Mouse (Mus musculus) spleen, postnatal 10 days (tissue): ENCODE results near the gene Tie1.

Experiments
- DNase-seq, 2 experiments: peaks; one replicate each; pipeline ENCODE4 v3.0.0; 2021 to 2022; ENCODE audit warnings: low spot score in 2 of 2

The Tie1 gene

GRCm38 (mm10) chr4:118476773-118477530 is 12.9 kb downstream of the Tie1 start:
- no peak for DNase-seq

DNA sequence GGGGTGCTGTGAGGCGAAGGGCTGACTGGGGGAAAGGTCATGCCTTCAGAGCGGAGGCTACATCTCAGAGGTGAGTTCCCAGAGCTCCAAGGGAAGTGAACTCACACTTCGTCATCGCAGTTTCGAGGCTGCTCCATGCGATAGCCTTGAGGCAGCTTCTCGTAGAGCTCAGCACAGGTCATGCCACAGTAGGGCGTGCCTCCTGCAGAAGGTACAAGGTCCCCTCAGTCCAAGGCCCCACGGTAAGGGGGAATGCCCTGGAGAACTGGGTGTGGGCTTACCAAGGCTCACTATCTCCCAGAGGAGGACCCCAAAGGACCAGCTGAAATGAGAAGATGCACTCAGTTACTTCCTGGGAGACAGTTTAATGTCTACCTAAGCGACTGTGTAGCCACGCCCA is 17.2 kb downstream of the Tie1 start:
- no peak for DNase-seq

DNA sequence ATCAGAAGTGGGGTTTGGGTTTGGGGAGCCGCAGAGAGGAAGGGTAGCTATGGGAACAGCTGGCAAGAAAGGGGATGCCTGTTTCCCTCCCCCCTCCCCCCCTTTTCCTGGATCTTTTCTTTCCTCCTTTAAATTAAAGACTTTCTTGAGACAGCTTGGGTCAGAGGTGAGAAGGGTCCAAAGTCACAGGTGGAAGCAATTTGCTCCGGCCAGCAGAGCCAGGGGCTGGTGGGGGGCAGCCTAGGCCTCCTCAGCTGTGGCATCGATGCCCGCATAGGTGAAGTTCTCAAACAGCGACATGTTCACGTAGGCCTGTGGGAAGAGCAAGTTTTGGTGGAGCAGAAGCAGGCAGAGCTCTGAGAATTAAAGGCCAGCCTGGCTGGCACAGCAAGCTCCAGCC is 18.6 kb downstream of the Tie1 start:
- DNase-seq: no peak

DNA sequence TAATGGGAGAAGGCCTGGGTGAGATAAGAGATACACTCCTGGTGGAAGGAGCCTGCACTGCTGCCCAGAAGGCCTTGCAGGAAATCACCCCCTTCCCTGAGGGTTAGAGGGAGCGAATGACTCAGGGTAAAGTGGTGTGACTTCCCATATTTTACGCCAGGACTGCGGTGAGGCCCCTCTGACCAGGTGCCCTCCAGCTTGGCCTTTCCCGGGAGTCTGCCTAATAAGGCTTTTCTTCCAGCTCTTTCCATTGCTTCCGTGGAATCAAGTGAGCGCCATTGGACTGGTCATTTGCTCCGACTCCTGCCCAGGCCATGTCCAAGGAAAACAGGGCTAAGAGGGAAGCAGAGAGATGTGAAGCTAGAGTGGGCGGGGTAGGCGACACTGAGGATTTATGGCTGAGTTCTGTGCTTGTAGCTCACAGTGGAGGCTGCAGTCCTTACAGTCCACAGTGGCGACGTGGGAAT is 24.1 kb downstream of the Tie1 start:
- DNase-seq: no peak

- no peak for DNase-seq
These were observed 24.9 kb downstream of the Tie1 start for GRCm38 (mm10) chr4:118464956-118465355.

- no peak for DNase-seq
These were observed 32.4 kb downstream of the Tie1 start, which contains the start of gene Mpl for GRCm38 (mm10) chr4:118457345-118457975. Gene Mpl, minus strand, starts transcription at chr4:118457513.

DNA sequence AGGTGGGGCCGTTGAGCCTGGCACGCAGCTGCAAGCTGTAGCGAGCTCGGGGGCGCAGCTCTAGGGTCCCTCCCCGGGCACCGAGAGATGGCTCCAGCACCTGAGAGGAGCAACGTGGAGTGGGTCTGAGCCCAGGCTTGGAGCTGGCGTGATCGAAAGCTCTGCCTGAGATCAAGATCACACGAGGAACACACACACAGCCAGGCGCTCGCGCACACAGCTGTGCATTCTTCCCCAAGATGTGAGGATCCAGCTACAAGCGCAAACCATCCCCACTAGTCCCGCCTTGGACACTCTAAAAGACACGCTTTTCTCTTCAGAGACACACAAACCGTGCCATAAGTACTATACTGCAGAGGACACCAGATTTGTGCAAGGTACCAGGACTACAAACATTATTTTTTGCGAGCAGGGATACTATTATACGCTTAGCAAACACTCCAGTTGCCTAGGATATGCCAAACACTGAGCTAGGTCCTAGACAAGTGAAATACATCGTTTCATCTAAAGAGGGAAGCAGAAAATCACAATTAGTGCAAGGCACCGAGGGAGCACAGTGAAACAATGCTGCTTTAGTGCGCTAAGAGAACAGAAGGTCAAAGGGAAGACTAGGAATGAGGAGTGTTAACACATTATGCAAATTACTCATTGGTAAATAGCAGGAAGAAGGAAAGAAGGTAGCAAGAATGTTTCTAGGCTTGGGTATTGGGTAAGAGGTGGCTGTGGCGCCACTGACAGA is 43.3 kb downstream of the Tie1 start:
- no peak for DNase-seq

GRCm38 (mm10) chr4:118445781-118446414 is 44.0 kb downstream of the Tie1 start:
- DNase-seq: no peak

GRCm38 (mm10) chr4:118445088-118445487 is 44.8 kb downstream of the Tie1 start:
- no peak for DNase-seq

DNA sequence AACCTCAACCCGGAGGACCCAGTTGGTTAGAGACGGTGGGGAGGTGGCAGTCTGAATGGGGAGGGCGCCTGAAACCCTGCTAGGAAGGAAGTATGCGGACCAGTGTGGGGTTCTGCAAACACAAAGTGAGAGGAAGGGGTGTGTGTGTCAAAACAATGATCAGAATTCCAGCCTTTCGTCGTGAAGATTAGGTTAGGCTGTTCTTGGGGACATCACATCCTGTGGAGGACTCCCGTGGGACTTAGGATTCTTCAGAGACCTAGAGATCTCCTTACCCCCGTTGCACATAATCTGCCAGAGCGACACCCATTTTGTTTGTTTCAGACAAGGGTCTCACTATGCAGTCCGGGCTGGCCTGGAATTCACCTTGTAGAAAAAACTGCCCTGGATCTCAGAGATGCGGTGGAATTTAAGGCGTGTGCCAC is 52.0 kb downstream of the Tie1 start:
- DNase-seq: peak; percentile 59 to 61

DNA sequence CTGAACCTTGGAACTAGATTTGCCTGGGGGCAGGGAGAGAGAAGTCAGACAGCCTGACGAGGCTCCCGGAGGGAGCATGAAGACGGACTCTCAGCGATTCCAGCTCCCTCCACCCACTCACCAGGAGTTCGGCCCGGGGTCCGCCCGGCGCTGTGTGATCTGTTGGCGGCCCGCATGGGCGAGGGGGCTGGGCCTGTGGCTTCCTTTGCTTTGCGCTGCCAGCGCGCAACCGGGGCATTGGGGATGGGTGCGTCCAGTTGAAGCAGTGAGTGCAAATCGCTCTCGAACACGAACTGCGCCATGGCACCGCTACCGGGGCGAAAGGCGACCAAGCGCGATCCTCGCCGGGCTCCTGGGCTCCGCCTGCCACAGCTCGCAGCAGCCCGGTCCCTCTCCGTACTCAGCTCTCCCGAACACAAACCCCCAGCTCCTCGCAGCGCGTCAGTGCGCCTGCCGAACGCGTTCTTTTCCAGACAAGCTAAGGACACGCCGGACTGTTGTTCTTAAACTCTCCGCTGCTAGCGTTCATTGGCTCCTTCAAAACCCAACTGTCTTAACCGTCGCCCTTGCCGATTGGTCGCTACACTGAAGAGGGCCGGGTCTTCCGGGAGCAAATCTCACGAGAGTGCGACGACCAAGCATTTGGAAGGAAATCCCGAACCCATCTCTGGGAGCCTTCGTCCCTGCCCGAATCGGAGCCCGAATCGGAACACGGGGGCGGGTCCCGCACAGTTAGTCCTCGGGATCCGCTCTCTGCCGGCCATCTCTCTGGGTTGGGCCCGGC is 52.8 kb downstream of the Tie1 start, which contains the start of gene Cdc20:
Cdc20 (minus strand) TSS at position 533 of the 784 bp plus-strand sequence.
- peak; percentile 88 to 91 for DNase-seq

DNA sequence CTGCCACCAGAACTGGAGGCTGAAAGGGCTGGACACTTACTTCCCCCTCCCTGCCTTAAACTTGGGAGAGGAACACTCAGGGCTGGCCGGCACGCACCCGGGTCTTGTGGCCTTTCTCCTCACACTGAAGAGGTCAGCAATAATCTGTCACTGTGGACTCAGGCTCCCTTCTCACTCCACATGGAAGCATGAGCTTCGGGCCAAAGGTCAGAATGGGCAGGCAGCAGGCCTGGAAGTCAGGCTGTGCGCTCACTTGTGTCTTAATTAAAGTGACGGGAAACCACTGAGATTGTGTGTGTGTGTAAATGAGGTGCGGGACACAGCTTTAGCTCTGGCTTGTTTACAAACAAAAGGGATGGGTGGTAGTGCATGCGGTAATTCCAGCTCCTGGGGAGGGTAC is 57.5 kb downstream of the Tie1 start:
- DNase-seq: no peak

- DNase-seq: peak in 1 of 2 experiments; percentile 42
These were observed 60.5 kb downstream of the Tie1 start for GRCm38 (mm10) chr4:118429215-118429895.

DNA sequence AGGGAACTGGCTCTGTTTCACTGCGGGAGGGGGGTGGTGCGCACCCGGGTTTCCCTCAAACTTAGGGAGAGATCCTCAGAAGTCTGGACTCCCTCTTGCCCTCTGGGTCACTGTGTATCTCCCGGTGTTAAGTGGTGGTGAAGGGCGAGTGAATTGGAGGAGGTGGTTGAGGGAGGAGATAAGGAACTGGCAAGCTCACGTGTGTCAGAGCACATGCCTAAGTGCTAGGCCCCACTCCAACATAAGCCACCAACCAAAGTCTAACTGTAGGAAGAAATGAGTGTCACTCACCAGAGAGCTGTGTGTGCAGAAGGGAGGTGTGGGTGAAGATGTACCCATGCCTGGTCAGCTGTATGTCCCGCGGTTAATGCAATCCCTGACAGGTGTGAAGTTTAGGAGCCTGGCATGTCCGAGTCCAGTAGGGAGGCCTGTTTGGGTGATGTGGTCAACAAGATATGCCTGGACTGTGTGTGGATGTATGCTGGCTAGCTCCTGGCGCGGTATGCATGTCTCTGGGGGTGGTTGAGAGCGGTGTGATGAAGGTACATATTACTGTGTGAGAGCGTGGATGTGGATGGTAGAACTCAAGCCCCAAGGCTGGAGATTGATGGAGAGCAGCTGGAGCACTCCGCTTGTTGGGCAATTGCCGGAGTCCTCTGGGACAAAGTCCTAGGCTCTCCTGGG is 61.2 kb downstream of the Tie1 start:
- DNase-seq: no peak

DNA sequence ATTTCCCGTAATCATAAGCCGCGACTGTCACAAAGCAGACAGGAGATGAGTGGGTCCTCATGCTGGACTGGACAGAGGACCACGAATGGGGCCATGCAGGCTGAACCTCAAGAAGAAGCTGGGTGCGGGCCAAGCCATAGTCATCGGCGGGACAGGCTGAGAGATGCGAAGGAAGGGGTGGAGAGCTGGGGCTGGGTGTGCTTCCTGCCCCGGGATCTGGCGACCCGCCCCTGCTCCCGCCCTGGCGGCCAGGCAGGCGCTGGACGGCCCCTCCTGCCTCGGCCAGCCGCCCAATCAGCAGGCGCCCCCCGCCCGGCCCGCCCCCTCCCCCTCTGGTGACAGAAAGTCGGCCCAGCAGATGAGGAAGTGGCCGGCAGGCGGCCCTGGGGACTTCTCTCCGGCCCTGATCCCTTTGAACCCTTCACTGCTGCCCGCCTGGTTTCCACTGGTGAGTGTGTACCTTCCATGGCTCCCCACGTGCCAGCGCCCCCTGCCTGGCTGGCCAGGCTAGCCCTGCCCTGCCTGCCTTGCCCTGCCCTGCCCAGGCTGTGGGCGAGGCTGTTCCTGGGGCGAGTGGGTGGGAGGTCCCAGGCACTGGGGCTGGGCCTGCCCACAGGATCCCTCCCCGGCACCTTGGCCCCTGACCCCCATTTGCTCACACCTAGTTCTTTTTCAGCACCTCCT is 62.0 kb downstream of the Tie1 start, which contains the start of gene Elovl1:
Elovl1 (plus strand) TSS at position 326 of the 684 bp plus-strand sequence.
- DNase-seq: peak; percentile 80 to 86

- no peak for DNase-seq
These were observed 62.5 kb downstream of the Tie1 start for GRCm38 (mm10) chr4:118427415-118427767.

DNA sequence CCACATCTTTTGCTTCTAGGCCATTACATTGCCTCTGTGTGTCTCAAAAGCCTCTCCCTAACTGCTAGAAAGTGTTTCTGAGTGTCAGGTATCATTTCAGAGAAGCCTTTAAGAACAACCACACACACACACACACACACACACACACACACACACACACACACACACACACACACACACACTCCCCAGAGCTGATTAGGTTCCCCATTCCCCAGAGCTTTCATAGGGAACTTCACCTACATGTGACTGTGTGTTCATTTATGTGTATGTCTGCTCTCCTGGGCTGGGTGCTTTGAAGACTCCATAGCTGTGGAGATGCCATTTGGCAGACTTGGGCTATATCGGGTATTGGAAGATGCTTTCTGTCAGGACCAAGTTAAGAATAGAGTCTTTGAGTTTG is 64.5 kb downstream of the Tie1 start:
- no peak for DNase-seq

DNA sequence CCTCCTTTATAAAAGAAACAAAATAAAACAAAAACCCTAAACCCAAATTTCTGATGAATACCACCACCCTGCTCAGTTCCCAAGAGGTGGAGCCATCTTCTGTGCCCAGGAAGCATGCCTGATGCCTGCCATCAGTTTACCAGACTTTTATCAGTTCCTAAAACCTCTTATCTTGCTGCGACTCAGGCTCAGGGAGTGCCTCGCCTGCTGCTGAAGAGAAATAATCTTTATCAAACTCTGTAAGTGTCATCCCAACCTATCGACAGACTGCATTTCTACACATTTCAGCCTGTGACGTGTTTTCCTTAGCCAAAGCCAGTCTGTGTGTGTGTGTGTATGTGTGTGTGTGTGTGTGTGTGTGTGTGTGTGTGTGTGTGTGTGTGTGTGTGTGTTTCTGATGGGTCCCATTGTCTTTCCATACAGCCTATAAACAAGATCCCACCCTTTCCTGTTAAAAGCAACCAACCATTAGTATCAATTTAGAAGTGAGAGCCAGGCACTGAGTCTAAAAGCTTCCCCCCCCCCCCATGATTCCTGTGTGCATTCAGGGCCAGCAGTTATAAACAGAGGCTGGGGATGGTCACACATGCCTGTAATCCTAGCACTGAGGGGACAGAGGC is 65.2 kb downstream of the Tie1 start:
- no peak for DNase-seq

GRCm38 (mm10) chr4:118421384-118421783 is 68.5 kb downstream of the Tie1 start:
- DNase-seq: no peak
